Mouse (Mus musculus): ENCODE data around the gene Stap1. TPM values are rescaled to one million over a fixed set of nuclear protein-coding genes. Genes with fewer than 3 reads are reported as not detected.
A peak's percentile ranks its signal among the peaks of the same experiment; 100 is the strongest.

Gene Stap1
- polyA plus RNA-seq (2012; rRNA removed) = 0.02 and 0.08 TPM in 2 replicates

- Histone ChIP-seq H3K4me1 (ENCODE audit: control insufficient read depth, insufficient read depth, low read length) (no peaks in the 10 kb centered on the region), H3K4me3 (ENCODE audit: insufficient read depth, low read length) (no peak within 1 kb of the TSS), H3K27ac (ENCODE audit: insufficient read depth, low read length) (no peak within 1 kb of the TSS)
- TF ChIP-seq POLR2A (IDR thresholded peaks at IDR 0.05; ENCODE audit: extremely low read depth, insufficient read depth, low read length) (no peak), CTCF (IDR thresholded peaks at IDR 0.05; ENCODE audit: extremely low read depth, insufficient read depth, low read length) (no peak)
These were observed at the start of gene Stap1 for GRCm38 (mm10) chr5:86071538-86071937. TSS of gene Stap1 (plus strand) at chr5:86071746.

GRCm38 (mm10) chr5:86029820-86030219 lies 41.7 kb upstream of the Stap1 start:
- TF ChIP-seq CTCF (IDR thresholded peaks at IDR 0.05; ENCODE audit: extremely low read depth, insufficient read depth, low read length) (no peak), POLR2A (IDR thresholded peaks at IDR 0.05; ENCODE audit: extremely low read depth, insufficient read depth, low read length) (no peak)
- Histone ChIP-seq H3K4me3 (ENCODE audit: insufficient read depth, low read length) (no peak overlapping the region), H3K4me1 (ENCODE audit: control insufficient read depth, insufficient read depth, low read length) (no peaks in the 10 kb centered on the region), H3K27ac (ENCODE audit: insufficient read depth, low read length) (no peak overlapping the region)

GRCm38 (mm10) chr5:86063501-86063900 lies 8.0 kb upstream of the Stap1 start:
- H3K27ac ChIP-seq (ENCODE audit: insufficient read depth, low read length) = no peak overlapping the region
- H3K4me3 ChIP-seq (ENCODE audit: insufficient read depth, low read length) = no peak overlapping the region
- TF ChIP-seq CTCF (IDR thresholded peaks at IDR 0.05; ENCODE audit: extremely low read depth, insufficient read depth, low read length) (no peak), POLR2A (IDR thresholded peaks at IDR 0.05; ENCODE audit: extremely low read depth, insufficient read depth, low read length) (no peak)
- peaks cover 1% of the 10 kb centered on the region; the same call in 1 of the 2 replicates for H3K4me1 ChIP-seq (ENCODE audit: control insufficient read depth, insufficient read depth, low read length)

- TF ChIP-seq POLR2A (IDR thresholded peaks at IDR 0.05; ENCODE audit: extremely low read depth, insufficient read depth, low read length) = no peak
- peak within 1 kb of the TSS; percentile 82 for H3K4me3 ChIP-seq (ENCODE audit: insufficient read depth, low read length)
- peaks cover 1% of the 10 kb centered on the region; the same call in 1 of the 2 replicates for H3K4me1 ChIP-seq (ENCODE audit: control insufficient read depth, insufficient read depth, low read length)
- H3K27ac ChIP-seq (ENCODE audit: insufficient read depth, low read length) = 0 out of 2 replicates have a peak within 1 kb of the TSS, but pooled peaks have one; percentile 34
These were observed 6.3 kb upstream of the Stap1 start, which contains the start of gene Cenpc1 for GRCm38 (mm10) chr5:86065101-86065875. TSS of gene Cenpc1 (minus strand) at chr5:86065583.

GRCm38 (mm10) chr5:86065876-86066550 lies 5.5 kb upstream of the Stap1 start:
- Histone ChIP-seq H3K4me3 (ENCODE audit: insufficient read depth, low read length) (peak overlapping the region; percentile 82), H3K27ac (ENCODE audit: insufficient read depth, low read length) (no peak overlapping the region), H3K4me1 (ENCODE audit: control insufficient read depth, insufficient read depth, low read length) (peaks cover 1% of the 10 kb centered on the region; the same call in 1 of the 2 replicates)
- TF ChIP-seq POLR2A (IDR thresholded peaks at IDR 0.05; ENCODE audit: extremely low read depth, insufficient read depth, low read length) (no peak), CTCF (IDR thresholded peaks at IDR 0.05; ENCODE audit: extremely low read depth, insufficient read depth, low read length) (no peak)

- Histone ChIP-seq H3K4me3 (ENCODE audit: insufficient read depth, low read length) (peak overlapping the region; percentile 11), H3K4me1 (ENCODE audit: control insufficient read depth, insufficient read depth, low read length) (peaks cover 1% of the 10 kb centered on the region; the same call in 1 of the 2 replicates), H3K27ac (ENCODE audit: insufficient read depth, low read length) (no peak overlapping the region)
- TF ChIP-seq CTCF (IDR thresholded peaks at IDR 0.05; ENCODE audit: extremely low read depth, insufficient read depth, low read length) (peak; percentile 74), POLR2A (IDR thresholded peaks at IDR 0.05; ENCODE audit: extremely low read depth, insufficient read depth, low read length) (no peak)
These were observed 5.0 kb upstream of the Stap1 start for GRCm38 (mm10) chr5:86066551-86066929.

- Histone ChIP-seq H3K4me1 (ENCODE audit: control insufficient read depth, insufficient read depth, low read length) (peaks cover 1% of the 10 kb centered on the region; the same call in 1 of the 2 replicates), H3K4me3 (ENCODE audit: insufficient read depth, low read length) (no peak overlapping the region), H3K27ac (ENCODE audit: insufficient read depth, low read length) (no peak overlapping the region)
- TF ChIP-seq POLR2A (IDR thresholded peaks at IDR 0.05; ENCODE audit: extremely low read depth, insufficient read depth, low read length) = no peak
- TF ChIP-seq CTCF (IDR thresholded peaks at IDR 0.05; ENCODE audit: extremely low read depth, insufficient read depth, low read length) = no peak
These were observed 3.1 kb upstream of the Stap1 start for GRCm38 (mm10) chr5:86068451-86068850.

- no peak overlapping the region for H3K4me3 ChIP-seq (ENCODE audit: insufficient read depth, low read length)
- no peaks in the 10 kb centered on the region for H3K4me1 ChIP-seq (ENCODE audit: control insufficient read depth, insufficient read depth, low read length)
- H3K27ac ChIP-seq (ENCODE audit: insufficient read depth, low read length) = no peak overlapping the region
- TF ChIP-seq CTCF (IDR thresholded peaks at IDR 0.05; ENCODE audit: extremely low read depth, insufficient read depth, low read length) = no peak
- no peak for TF ChIP-seq POLR2A (IDR thresholded peaks at IDR 0.05; ENCODE audit: extremely low read depth, insufficient read depth, low read length)
These were observed 2.4 kb upstream of the Stap1 start for GRCm38 (mm10) chr5:86069121-86069520.

GRCm38 (mm10) chr5:86072756-86073386 lies 1.3 kb downstream of the Stap1 start:
- Histone ChIP-seq H3K4me3 (ENCODE audit: insufficient read depth, low read length) (no peak overlapping the region), H3K4me1 (ENCODE audit: control insufficient read depth, insufficient read depth, low read length) (no peaks in the 10 kb centered on the region), H3K27ac (ENCODE audit: insufficient read depth, low read length) (no peak overlapping the region)
- TF ChIP-seq POLR2A (IDR thresholded peaks at IDR 0.05; ENCODE audit: extremely low read depth, insufficient read depth, low read length) (no peak), CTCF (IDR thresholded peaks at IDR 0.05; ENCODE audit: extremely low read depth, insufficient read depth, low read length) (no peak)
